Comparison of ENCODE assay signal across 9 mouse cellular contexts in the genomic region with DNA sequence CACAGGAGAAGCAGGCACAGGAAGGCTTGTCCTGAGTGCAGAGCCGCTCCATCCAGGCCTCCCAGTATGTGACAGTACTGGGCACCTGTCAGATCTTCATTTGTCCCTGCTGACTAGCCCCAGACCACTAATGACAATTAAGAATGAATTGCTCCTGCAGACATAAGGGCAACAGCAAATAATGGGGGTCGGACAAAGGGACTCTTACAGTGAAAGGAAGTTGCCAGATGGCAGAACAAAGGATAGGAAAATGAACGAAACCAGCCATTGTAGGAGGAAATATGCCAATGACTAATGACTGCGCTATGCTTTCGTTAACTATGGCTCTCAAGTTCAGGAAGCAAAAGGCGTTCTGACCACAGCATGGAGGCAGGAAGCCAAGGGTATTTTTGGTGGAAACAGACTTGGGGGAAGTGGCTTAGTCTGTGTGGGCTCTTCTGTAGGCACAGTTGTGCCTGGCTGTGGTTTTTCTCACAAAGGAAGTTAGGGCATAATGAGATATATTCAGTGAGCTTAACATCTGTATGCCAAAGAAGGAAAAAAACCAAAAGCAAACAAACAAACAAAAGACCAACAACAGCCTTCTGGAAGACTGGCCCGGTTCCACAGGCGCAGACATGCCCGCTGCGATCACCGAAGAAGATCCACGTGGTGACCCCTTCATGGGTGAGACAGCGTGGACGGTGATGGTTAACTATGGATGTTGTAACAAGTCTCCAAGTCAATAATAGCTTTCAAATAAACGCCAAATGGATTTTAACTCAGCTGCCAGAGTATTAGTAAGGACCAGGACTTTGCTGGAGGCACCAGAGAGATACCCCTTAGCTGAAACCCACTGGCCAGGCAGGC. TPM values are rescaled to one million over a fixed set of nuclear protein-coding genes. Genes with fewer than 3 reads are reported as not detected.
DNase-seq lines count a peak whose midpoint lies in the region; ATAC-seq and TF ChIP-seq lines count a peak whose summit lies in the region.
"Had no signal": no experiment of that assay in that cellular context is flagged by ENCODE, and none has a peak within 500 bp of the region (broad histone marks: within the 10 kb centered on the region; RNA-seq: fewer than 3 reads in every experiment).

No protein-coding gene starts in this region.

- WGBS in heart, embryonic 15.5 days, result 71% methylated on average over 15 of the region's 15 CpGs
- 66% methylated on average over 15 of the region's 15 CpGs for WGBS in stomach, postnatal 0 days

- no peak overlapping the region for H3K9ac ChIP-seq in heart, embryonic 15.5 days
- no peak overlapping the region for H3K9ac ChIP-seq in stomach, postnatal 0 days (ENCODE audit: low read length)

- ATAC-seq in heart, embryonic 15.5 days (replicated peaks; ENCODE audit: insufficient number of reproducible peaks, insufficient read depth, low FRiP score, low read depth), result peak; percentile 4; the same call in 1 of the 2 replicates
- peak; percentile 58; the same call in 1 of the 2 replicates for ATAC-seq in stomach, postnatal 0 days (ENCODE audit: low FRiP score, low TSS enrichment)

- peaks cover 12% of the 10 kb centered on the region; the same call in 1 of the 2 replicates for H3K36me3 ChIP-seq in heart, embryonic 15.5 days
- H3K36me3 ChIP-seq in stomach, postnatal 0 days (ENCODE audit: control insufficient read depth, insufficient read depth, low read length), result no peaks in the 10 kb centered on the region

- peak overlapping the region; percentile 87 for H3K27ac ChIP-seq in gastrocnemius, adult 2 months
- H3K27ac ChIP-seq in heart, embryonic 15.5 days, result peak overlapping the region; percentile 65
- peak overlapping the region; percentile 84 for H3K27ac ChIP-seq in stomach, postnatal 0 days (replicated peaks)

- peak; percentile 58 for DNase-seq in gastrocnemius, adult 2 months
- DNase-seq in gastrocnemius, adult 18-20 months (ENCODE audit: low spot score), result no peak
- DNase-seq in embryo, embryonic 10 days (ENCODE audit: low spot score), result peak; percentile 60
- peak; percentile 39 to 49 for DNase-seq in kidney, postnatal 36 days
- DNase-seq in mesoderm, embryonic 11.5 days (ENCODE audit: low read depth, low spot score), result peak; percentile 57
- no peak for DNase-seq in stomach, postnatal 0 days (ENCODE audit: low spot score)
- DNase-seq in cerebellum, adult 9-10 months, result no peak

- peaks cover 26% of the 10 kb centered on the region for H3K4me1 ChIP-seq in heart, embryonic 15.5 days (replicated peaks)
- peaks cover 9% of the 10 kb centered on the region for H3K4me1 ChIP-seq in stomach, postnatal 0 days (replicated peaks; ENCODE audit: control insufficient read depth, insufficient read depth)

- peak overlapping the region; percentile 26; the same call in 1 of the 2 replicates for H3K4me2 ChIP-seq in heart, embryonic 15.5 days
- peak overlapping the region; percentile 27; the same call in 1 of the 2 replicates for H3K4me2 ChIP-seq in stomach, postnatal 0 days (replicated peaks; ENCODE audit: low read depth)

- no peaks in the 10 kb centered on the region for H3K27me3 ChIP-seq in heart, embryonic 15.5 days
- no peaks in the 10 kb centered on the region for H3K27me3 ChIP-seq in stomach, postnatal 0 days (ENCODE audit: control insufficient read depth, insufficient read depth, low read length)

- no peak for TF ChIP-seq CTCF in gastrocnemius, adult 2 months (IDR thresholded peaks at IDR 0.05)
- no peak for TF ChIP-seq CTCF in stomach, postnatal 0 days (IDR thresholded peaks at IDR 0.05; ENCODE audit: low read depth)

- no peaks in the 10 kb centered on the region for H3K9me3 ChIP-seq in heart, embryonic 15.5 days (replicated peaks)
- H3K9me3 ChIP-seq in stomach, postnatal 0 days (ENCODE audit: control insufficient read depth, low read length), result no peaks in the 10 kb centered on the region
- H3K9me3 ChIP-seq: G1E had no signal

- no peak for TF ChIP-seq EP300 in stomach, postnatal 0 days (optimal IDR thresholded peaks at IDR 0.05)

- H3K4me3 ChIP-seq in gastrocnemius, adult 2 months, result peak overlapping the region; percentile 70
- no peak overlapping the region for H3K4me3 ChIP-seq in heart, embryonic 15.5 days
- no peak overlapping the region for H3K4me3 ChIP-seq in stomach, postnatal 0 days (ENCODE audit: low read depth, low read length)

- intact Hi-C loops in gastrocnemius, adult 2 months (cut with DNase I), result no loop called here

RNA-seq across cellular contexts. Expression of gene Hacl1, which starts 28.8 kb away (rescaled TPM):
- 1 to 10 TPM; 4.9 to 5.7 TPM for total RNA-seq in gastrocnemius, adult 2 months (2021)
- 10 to 100 TPM; 10.3 to 11.3 TPM for total RNA-seq in gastrocnemius, adult 18-20 months (2021)
- 9.7 and 11.6 TPM in 2 replicates for polyA plus RNA-seq in heart, embryonic 15.5 days (2015; fragmentation: Nextera tagmentation; extraction: Ambion mirVana)
- polyA plus RNA-seq in stomach, postnatal 0 days (2015; fragmentation: Nextera tagmentation; extraction: Ambion mirVana), result 10.9 TPM in 2 replicates

RNA-seq across cellular contexts. Expression of gene Btd, which starts 29.0 kb away (rescaled TPM):
- 1 to 10 TPM; 3.8 to 5.8 TPM for total RNA-seq in gastrocnemius, adult 2 months (2021)
- 1 to 10 TPM; 3.7 to 4.6 TPM for total RNA-seq in gastrocnemius, adult 18-20 months (2021)
- polyA plus RNA-seq in heart, embryonic 15.5 days (2015; fragmentation: Nextera tagmentation; extraction: Ambion mirVana), result 20.4 and 23.5 TPM in 2 replicates
- polyA plus RNA-seq in stomach, postnatal 0 days (2015; fragmentation: Nextera tagmentation; extraction: Ambion mirVana), result 17.0 and 17.5 TPM in 2 replicates

RNA-seq across cellular contexts. Expression of gene Gm49387, which starts 29.2 kb away (rescaled TPM):
- total RNA-seq in gastrocnemius, adult 2 months (2021), result under 1 TPM; 0.70 to 0.84 TPM
- not detected for total RNA-seq in gastrocnemius, adult 18-20 months (2021)
- polyA plus RNA-seq in heart, embryonic 15.5 days (2015; fragmentation: Nextera tagmentation; extraction: Ambion mirVana), result 2.6 TPM in 2 replicates
- 0.52 and 1.1 TPM in 2 replicates for polyA plus RNA-seq in stomach, postnatal 0 days (2015; fragmentation: Nextera tagmentation; extraction: Ambion mirVana)
- total RNA-seq: G1E had no signal
- polyA plus RNA-seq: G1E had no signal

Comparison
In these comparisons a context has a peak if more than half of its experiments do, and no peak if none do; other contexts are left out.
1. DNase-seq: peak in gastrocnemius, adult 2 months (single experiment), embryo, embryonic 10 days (single experiment), kidney, postnatal 36 days (2 of 2) and mesoderm, embryonic 11.5 days (single experiment); none in gastrocnemius, adult 18-20 months (single experiment), stomach, postnatal 0 days (single experiment) and cerebellum, adult 9-10 months (single experiment).
2. Peak in every context shown above with its lines, with median percentiles within 50 percentile points of each other: H3K27ac ChIP-seq.